Mouse (Mus musculus) cerebellum, adult 11-12 months (tissue): Measurements from ENCODE around the gene Irf7.
"Not testable (repeated sequence)": the region's sequence is repeated elsewhere in the genome, so short reads cannot be mapped to it uniquely, and the experiment has no call there.

Source experiments
- DNase-seq: peaks from one replicate; pipeline ENCODE4 v3.0.0; 2022

Irf7 gene

GRCm38 (mm10) chr7:141275356-141275755 lies 9.1 kb upstream of the Irf7 start:
- DNase-seq = no peak

DNA sequence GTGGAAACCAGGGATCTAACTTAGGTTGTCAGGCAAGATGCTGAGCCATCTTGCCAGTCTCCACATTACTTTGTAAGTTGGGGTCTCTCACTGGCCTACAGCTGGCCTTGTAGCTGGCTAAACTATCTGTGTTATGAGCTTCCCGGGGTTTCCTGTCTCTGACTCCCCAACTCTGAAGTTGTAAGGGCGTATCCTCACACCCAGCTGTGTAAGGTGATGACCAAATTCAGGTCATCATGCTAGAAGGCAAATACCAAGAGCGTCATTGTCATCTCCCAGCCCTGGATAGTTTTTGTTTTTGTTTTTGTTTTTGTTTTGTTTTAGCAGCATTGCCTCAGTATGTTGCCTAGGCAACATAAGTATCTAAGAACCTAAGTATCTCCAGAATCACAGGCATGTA lies 4.3 kb upstream of the Irf7 start:
- DNase-seq = no peak

DNA sequence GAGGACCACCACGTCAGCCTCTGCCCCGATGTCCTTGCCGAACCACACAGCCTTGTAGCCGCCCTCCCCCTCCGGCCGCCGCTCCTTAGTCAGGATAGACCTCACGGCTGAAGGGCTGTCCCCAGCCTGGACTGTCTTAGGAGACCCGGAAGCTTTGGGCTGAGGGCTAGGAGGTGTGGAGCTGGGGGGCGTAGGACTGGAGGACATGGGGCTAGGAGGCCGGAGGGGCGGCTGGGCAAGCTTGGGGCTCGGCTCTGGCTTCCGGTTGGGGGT lies 2.9 kb upstream of the Irf7 start:
- DNase-seq = no peak

- DNase-seq = no peak
Observed at GRCm38 (mm10) chr7:141268466-141269272, 2.4 kb upstream of the Irf7 start.

DNA sequence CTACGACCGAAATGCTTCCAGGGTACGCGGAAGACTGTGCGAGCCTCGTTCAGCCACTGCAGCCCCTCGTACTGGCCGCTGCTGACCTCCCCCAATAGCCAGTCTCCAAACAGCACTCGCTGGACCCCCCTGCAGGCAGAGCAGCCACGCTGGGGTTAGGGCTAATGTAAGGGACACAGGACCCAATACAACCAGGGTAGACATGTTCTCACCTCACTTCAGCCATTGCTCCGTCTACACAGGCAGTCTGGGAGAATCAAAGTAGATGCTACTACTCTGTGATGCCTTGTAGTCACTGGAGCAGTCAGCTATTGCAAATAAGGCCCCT lies 906 bp downstream of the Irf7 start:
- DNase-seq = peak; percentile 9

GRCm38 (mm10) chr7:141264761-141265410 lies 1.4 kb downstream of the Irf7 start:
- peak; percentile 20 for DNase-seq

DNA sequence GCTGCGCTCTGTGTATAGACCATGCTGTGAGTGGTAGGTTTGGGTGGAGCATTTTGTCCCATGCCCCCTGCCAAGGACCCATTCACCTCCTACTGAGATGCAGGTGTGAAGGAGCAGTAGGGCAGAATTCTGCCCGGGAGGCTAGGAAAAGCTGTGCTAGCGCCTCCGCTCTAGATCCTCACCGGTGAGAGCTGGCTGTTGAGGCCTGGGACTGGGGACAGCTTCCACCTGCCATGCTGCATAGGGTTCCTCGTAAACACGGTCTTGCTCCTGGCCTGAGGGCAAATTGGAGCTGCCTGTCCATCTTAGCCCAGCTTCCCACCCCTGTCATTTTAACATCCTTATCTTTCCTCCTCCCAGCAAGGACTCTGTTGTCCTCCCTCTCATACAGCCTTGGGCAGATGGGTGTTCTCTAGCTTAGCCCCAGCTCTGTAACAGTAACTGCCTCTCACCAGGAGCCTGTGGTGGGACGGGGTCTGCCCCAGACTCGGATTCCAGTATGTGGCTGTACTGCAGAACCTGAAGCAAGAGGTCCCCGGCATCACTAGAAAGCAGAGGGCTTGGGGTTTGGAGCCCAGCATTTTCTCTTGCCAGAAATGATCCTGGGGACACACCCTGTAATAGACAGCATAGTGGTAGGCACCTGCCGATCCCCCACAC lies 2.1 kb downstream of the Irf7 start:
- DNase-seq = peak; percentile 8

DNA sequence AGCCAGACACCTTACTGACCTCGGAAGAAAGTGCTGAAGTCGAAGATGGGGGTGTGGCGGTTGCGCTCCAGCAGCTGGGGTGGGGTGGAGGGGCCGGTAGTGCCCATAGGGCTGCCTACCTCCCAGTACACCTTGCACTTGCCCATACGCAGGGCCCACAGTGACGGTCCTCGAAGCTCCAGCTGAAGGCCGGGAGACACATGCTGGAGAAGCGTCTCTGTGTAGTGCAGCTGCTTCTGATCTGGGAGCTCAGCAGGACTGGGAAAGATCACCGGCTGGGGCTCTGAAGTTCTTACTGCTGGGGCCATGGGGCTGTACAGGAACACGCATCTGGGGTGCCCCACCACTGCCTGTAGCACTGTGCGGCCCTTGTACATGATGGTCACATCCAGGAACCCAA lies 2.6 kb downstream of the Irf7 start:
- DNase-seq = no peak

GRCm38 (mm10) chr7:141261480-141261879 lies 4.8 kb downstream of the Irf7 start:
- DNase-seq = peak; percentile 32

GRCm38 (mm10) chr7:141256159-141256558 lies 10.1 kb downstream of the Irf7 start:
- no peak for DNase-seq

DNA sequence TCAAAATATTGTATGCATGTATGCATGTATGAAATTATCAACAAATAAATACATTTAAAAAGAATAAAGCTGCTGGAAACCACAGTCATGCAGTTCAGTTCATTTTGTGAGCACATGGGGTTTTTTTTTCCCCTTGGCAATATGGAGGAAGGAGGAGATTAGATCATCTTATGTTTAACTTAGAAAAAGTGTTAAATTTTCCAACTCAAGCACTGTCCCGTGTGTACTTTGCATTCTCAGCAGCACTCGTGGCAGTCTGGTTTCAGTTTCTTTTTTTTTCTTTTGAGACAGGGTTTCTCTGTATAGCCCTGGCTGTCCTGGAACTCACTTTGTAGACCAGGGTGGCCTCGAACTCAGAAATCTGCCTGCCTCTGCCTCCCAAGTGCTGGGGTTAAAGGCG lies 15.8 kb downstream of the Irf7 start:
- DNase-seq = not testable (repeated sequence)

GRCm38 (mm10) chr7:141231551-141231950 lies 34.7 kb downstream of the Irf7 start:
- DNase-seq = no peak

- no peak for DNase-seq
Observed at GRCm38 (mm10) chr7:141231111-141231510, 35.2 kb downstream of the Irf7 start.

GRCm38 (mm10) chr7:141230570-141230969 lies 35.7 kb downstream of the Irf7 start:
- DNase-seq = no peak

DNA sequence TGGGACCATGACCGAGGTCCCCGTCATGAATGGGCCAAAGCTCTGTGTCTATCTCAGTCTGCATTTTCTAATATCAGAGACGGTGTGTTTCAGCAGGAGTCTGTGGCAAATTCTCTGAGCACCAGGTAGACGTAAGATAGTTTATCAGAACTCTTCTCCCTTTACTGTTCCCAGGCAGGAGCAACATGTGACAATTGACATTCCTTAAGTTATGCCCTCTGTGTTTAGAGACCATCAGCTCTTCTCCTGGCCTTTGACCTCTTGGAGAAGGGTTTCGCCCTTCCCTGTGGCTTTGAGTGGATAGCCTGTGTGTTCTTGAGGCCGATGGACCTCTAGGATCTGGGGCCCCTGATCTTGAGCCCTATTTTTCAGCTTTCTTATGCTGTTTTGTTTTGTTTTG lies 36.6 kb downstream of the Irf7 start:
- DNase-seq = no peak

GRCm38 (mm10) chr7:141228279-141229067 lies 37.8 kb downstream of the Irf7 start, which contains the start of gene Phrf1:
Phrf1 (plus strand) TSS chr7:141228784.
- peak; percentile 85 for DNase-seq

DNA sequence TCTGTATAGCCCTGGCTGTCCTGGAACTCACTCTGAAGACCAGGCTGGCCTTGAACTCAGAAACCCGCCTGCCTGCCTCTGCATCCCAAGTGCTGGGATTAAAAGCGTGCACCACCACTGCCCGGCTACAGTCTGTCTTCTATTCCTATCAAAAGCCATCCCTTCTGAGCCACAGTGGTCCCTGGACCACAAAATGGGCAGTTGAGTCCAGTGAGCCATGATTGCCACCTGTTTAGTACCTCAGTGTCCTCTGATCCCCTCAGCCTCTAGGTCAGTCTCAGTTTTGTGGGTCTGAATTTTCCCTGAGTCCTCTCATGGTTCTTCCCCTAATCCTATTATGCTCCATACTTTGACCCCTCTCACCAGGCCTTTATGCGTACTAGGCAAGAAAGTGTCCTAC lies 38.5 kb downstream of the Irf7 start:
- DNase-seq = no peak

- DNase-seq = no peak
Observed at GRCm38 (mm10) chr7:141226535-141226934, 39.7 kb downstream of the Irf7 start.

DNA sequence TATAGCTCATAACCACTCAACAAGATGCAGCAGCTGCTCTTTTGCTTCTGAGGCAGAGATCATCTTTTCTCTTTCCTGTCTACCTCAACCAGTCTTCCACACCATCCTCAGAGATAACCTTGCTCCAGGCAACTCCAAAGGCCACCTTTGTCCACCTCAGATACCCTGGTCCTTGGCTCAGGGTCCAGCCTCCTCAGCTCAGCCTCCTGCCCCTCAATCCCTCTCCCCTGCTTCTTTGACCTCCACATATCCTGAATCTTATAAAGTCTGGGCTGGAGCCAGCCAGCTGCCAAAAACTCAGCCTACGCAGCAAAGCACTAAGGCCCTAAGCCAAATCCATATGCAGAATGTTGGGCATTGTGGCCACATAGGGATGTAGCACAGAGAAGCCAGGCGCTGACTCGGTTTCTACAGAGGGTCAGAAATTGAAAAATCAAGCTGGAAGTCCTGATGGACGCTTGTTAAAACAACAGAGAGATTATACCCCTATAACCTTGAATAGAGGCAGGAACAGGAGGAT lies 43.5 kb downstream of the Irf7 start:
- DNase-seq = no peak

- no peak for DNase-seq
Observed at GRCm38 (mm10) chr7:141222126-141222467, 44.2 kb downstream of the Irf7 start.

- peak; percentile 94 for DNase-seq
Observed at GRCm38 (mm10) chr7:141221249-141222125, 44.8 kb downstream of the Irf7 start.

DNA sequence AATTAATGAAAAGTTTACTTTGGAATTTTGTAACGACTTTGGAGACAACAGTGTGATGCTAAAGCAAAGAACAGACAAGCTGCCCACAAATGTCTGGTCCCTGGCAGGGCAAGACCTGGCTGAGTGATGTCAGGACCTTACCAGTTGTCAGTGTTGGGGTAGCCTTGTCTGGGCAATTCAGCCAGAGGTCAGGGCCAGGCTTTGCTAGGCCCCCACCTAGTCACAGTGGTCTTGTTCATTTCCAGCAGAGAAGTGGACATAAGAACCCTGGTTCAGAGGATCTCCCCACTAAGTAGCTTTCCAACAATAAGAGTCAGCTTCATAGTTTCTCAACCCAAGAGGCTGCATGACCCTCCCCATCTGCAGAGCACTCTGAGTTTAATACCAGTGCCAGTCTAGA lies 45.9 kb downstream of the Irf7 start:
- DNase-seq = no peak
